Mouse (Mus musculus): ENCODE results near the gene Tns2. TPM values are rescaled to one million over a fixed set of nuclear protein-coding genes. Genes with fewer than 3 reads are reported as not detected.

Gene Tns2
- polyA plus RNA-seq, 2 experiments from 2014 or later = 1.5 to 2.9 TPM

- no peak for ATAC-seq
Measured at GRCm38 (mm10) chr15:102110701-102111494, 10.7 kb downstream of the Tns2 start.

GRCm38 (mm10) chr15:102111495-102111829 is 11.2 kb downstream of the Tns2 start:
- ATAC-seq = no peak

GRCm38 (mm10) chr15:102112181-102112580 is 12.0 kb downstream of the Tns2 start:
- ATAC-seq = no peak

- ATAC-seq = no peak
Measured at GRCm38 (mm10) chr15:102112827-102113226, 12.6 kb downstream of the Tns2 start.

GRCm38 (mm10) chr15:102113674-102114073 is 13.5 kb downstream of the Tns2 start:
- no peak for ATAC-seq

GRCm38 (mm10) chr15:102114651-102115260 is 14.5 kb downstream of the Tns2 start:
- no peak for ATAC-seq

GRCm38 (mm10) chr15:102115731-102116231 is 15.6 kb downstream of the Tns2 start:
- ATAC-seq = peak; percentile 98

GRCm38 (mm10) chr15:102116753-102117415 is 16.7 kb downstream of the Tns2 start:
- no peak for ATAC-seq

GRCm38 (mm10) chr15:102117461-102118443 is 17.5 kb downstream of the Tns2 start:
- ATAC-seq = no peak

GRCm38 (mm10) chr15:102118591-102118990 is 18.4 kb downstream of the Tns2 start:
- no peak for ATAC-seq

GRCm38 (mm10) chr15:102119121-102119830 is 19.1 kb downstream of the Tns2 start:
- no peak for ATAC-seq

- no peak for ATAC-seq
Measured at GRCm38 (mm10) chr15:102119831-102120170, 19.6 kb downstream of the Tns2 start.

GRCm38 (mm10) chr15:102120530-102120929 is 20.3 kb downstream of the Tns2 start:
- no peak for ATAC-seq

- ATAC-seq = no peak
Measured at GRCm38 (mm10) chr15:102126303-102126702, 26.1 kb downstream of the Tns2 start.

GRCm38 (mm10) chr15:102133314-102133713 is 33.1 kb downstream of the Tns2 start:
- no peak for ATAC-seq

- no peak for ATAC-seq
Measured at GRCm38 (mm10) chr15:102134709-102135108, 34.5 kb downstream of the Tns2 start.

- no peak for ATAC-seq
Measured at GRCm38 (mm10) chr15:102135522-102136128, 35.4 kb downstream of the Tns2 start.

GRCm38 (mm10) chr15:102136129-102136758 is 36.0 kb downstream of the Tns2 start, which contains the start of gene Spryd3:
Spryd3 (minus strand) TSS chr15:102136234.
- ATAC-seq = peak; percentile 100

- ATAC-seq = no peak
Measured at GRCm38 (mm10) chr15:102141120-102141519, 40.9 kb downstream of the Tns2 start.
